ENCODE assay signal across 28 mouse cellular contexts in the genomic region with DNA sequence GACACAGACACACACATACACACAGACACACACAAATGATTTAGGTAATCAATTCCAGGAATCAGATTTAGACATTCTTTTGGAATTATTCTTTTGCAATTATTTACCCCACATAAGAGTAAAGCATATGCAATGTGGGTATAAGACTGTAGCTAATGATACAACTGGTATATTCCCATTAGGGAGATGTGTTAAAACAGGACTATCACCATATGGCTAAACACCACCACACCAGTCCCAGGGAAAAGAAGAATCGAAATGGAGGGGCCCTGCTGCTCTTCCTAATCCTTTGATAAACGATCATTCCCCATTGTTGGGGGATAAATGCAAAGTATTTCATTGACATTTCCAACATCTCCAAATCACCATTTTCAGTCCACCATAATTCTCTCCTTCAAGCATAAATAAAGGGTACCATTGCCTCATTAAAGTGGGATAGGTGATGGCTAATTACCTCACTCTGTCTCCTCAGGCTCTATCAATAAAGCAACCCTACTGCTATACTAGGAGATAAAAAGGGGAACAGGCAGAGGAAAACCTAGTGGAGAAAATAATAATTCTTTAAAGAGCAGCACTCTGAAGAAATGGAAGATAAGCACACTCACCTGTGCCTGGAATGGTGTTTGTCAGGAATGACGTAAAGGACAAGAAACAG.
DNase-seq lines count a peak whose midpoint lies in the region; ATAC-seq and TF ChIP-seq lines count a peak whose summit lies in the region.
"Had no signal": no experiment of that assay in that cellular context is flagged by ENCODE, and none has a peak within 500 bp of the region (broad histone marks: within the 10 kb centered on the region; RNA-seq: fewer than 3 reads in every experiment).

No protein-coding gene starts in this region.

- 48% methylated on average over 3 of the region's 3 CpGs for WGBS in forebrain, embryonic 14.5 days
- WGBS in forebrain, embryonic 15.5 days = 44% methylated on average over 3 of the region's 3 CpGs
- WGBS in midbrain, embryonic 11.5 days = 52% methylated on average over 3 of the region's 3 CpGs
- 43% methylated on average over 3 of the region's 3 CpGs for WGBS in midbrain, postnatal 0 days
- 40% methylated on average over 3 of the region's 3 CpGs for WGBS in midbrain, embryonic 14.5 days
- WGBS in midbrain, embryonic 16.5 days = 38% methylated on average over 3 of the region's 3 CpGs

- TF ChIP-seq CTCF in midbrain, postnatal 0 days (IDR thresholded peaks at IDR 0.05) = no peak

- H3K27ac ChIP-seq in forebrain, embryonic 14.5 days (ENCODE audit: low read depth, low read length) = no peak overlapping the region
- no peak overlapping the region for H3K27ac ChIP-seq in forebrain, embryonic 15.5 days (replicated peaks)
- no peak overlapping the region for H3K27ac ChIP-seq in midbrain, embryonic 11.5 days (ENCODE audit: low read depth, low read length)
- no peak overlapping the region for H3K27ac ChIP-seq in midbrain, postnatal 0 days (ENCODE audit: low read depth, low read length)
- H3K27ac ChIP-seq in midbrain, embryonic 14.5 days (replicated peaks; ENCODE audit: low read depth, low read length) = no peak overlapping the region
- H3K27ac ChIP-seq in midbrain, embryonic 16.5 days (ENCODE audit: low read length) = no peak overlapping the region
- H3K27ac ChIP-seq: embryonic facial prominence, embryonic 12.5 days; embryonic facial prominence, embryonic 15.5 days; heart, embryonic 15.5 days; hindbrain, embryonic 12.5 days; hindbrain, postnatal 0 days had no signal

- H3K4me3 ChIP-seq in forebrain, embryonic 14.5 days (ENCODE audit: low read depth, low read length) = no peak overlapping the region
- H3K4me3 ChIP-seq in forebrain, embryonic 15.5 days = no peak overlapping the region
- H3K4me3 ChIP-seq in midbrain, embryonic 11.5 days (ENCODE audit: low read depth, low read length) = no peak overlapping the region
- no peak overlapping the region for H3K4me3 ChIP-seq in midbrain, postnatal 0 days (ENCODE audit: low read depth, low read length)
- H3K4me3 ChIP-seq in midbrain, embryonic 14.5 days (replicated peaks; ENCODE audit: low read depth, low read length) = no peak overlapping the region
- H3K4me3 ChIP-seq in midbrain, embryonic 16.5 days (ENCODE audit: low read depth, low read length) = no peak overlapping the region
- H3K4me3 ChIP-seq: embryonic facial prominence, embryonic 12.5 days; embryonic facial prominence, embryonic 15.5 days; heart, embryonic 12.5 days; heart, embryonic 15.5 days; hindbrain, embryonic 12.5 days had no signal

- no peak overlapping the region for H3K9ac ChIP-seq in forebrain, embryonic 14.5 days (ENCODE audit: low read length)
- H3K9ac ChIP-seq in forebrain, embryonic 15.5 days (replicated peaks) = no peak overlapping the region
- no peak overlapping the region for H3K9ac ChIP-seq in midbrain, embryonic 11.5 days (ENCODE audit: low read length)
- no peak overlapping the region for H3K9ac ChIP-seq in midbrain, postnatal 0 days (replicated peaks; ENCODE audit: low read length, poor library complexity, severe bottlenecking)
- H3K9ac ChIP-seq in midbrain, embryonic 14.5 days (replicated peaks; ENCODE audit: low read length) = no peak overlapping the region
- no peak overlapping the region for H3K9ac ChIP-seq in midbrain, embryonic 16.5 days (ENCODE audit: low read depth, low read length)
- H3K9ac ChIP-seq: embryonic facial prominence, embryonic 12.5 days; embryonic facial prominence, embryonic 15.5 days; heart, embryonic 12.5 days; heart, embryonic 15.5 days; hindbrain, embryonic 12.5 days had no signal

- no peaks in the 10 kb centered on the region for H3K27me3 ChIP-seq in forebrain, embryonic 14.5 days (replicated peaks; ENCODE audit: control insufficient read depth, insufficient read depth, low read length)
- H3K27me3 ChIP-seq in forebrain, embryonic 15.5 days = no peaks in the 10 kb centered on the region
- H3K27me3 ChIP-seq in midbrain, embryonic 11.5 days (ENCODE audit: control insufficient read depth, insufficient read depth, low read length) = no peaks in the 10 kb centered on the region
- no peaks in the 10 kb centered on the region for H3K27me3 ChIP-seq in midbrain, postnatal 0 days (ENCODE audit: insufficient read depth, low read length)
- H3K27me3 ChIP-seq in midbrain, embryonic 14.5 days (ENCODE audit: control insufficient read depth, insufficient read depth, low read length) = no peaks in the 10 kb centered on the region
- no peaks in the 10 kb centered on the region for H3K27me3 ChIP-seq in midbrain, embryonic 16.5 days (ENCODE audit: control insufficient read depth, insufficient read depth, low read depth, low read length)
- H3K27me3 ChIP-seq: CH12.LX; embryonic facial prominence, embryonic 12.5 days; embryonic facial prominence, embryonic 15.5 days; heart, embryonic 12.5 days; heart, embryonic 15.5 days; hindbrain, embryonic 12.5 days; Patski had no signal

- H3K4me1 ChIP-seq in forebrain, embryonic 14.5 days (ENCODE audit: control insufficient read depth, insufficient read depth, low read length) = no peaks in the 10 kb centered on the region
- H3K4me1 ChIP-seq in forebrain, embryonic 15.5 days = peaks cover 9% of the 10 kb centered on the region
- no peaks in the 10 kb centered on the region for H3K4me1 ChIP-seq in midbrain, embryonic 11.5 days (ENCODE audit: control insufficient read depth, insufficient read depth, low read length)
- H3K4me1 ChIP-seq in midbrain, postnatal 0 days (ENCODE audit: insufficient read depth, low read length) = no peaks in the 10 kb centered on the region
- H3K4me1 ChIP-seq in midbrain, embryonic 14.5 days (ENCODE audit: control insufficient read depth, insufficient read depth, low read length) = peaks cover 9% of the 10 kb centered on the region; the same call in 1 of the 2 replicates
- 0 out of 2 replicates have a peak, but pooled peaks cover 2% of the 10 kb centered on the region for H3K4me1 ChIP-seq in midbrain, embryonic 16.5 days (ENCODE audit: control insufficient read depth, insufficient read depth, low read length)
- H3K4me1 ChIP-seq: embryonic facial prominence, embryonic 12.5 days; embryonic facial prominence, embryonic 15.5 days; heart, embryonic 12.5 days; heart, embryonic 15.5 days; hindbrain, embryonic 12.5 days had no signal

- DNase-seq in forebrain, embryonic 14.5 days (ENCODE audit: low spot score) = peak; percentile 3
- no peak for DNase-seq in midbrain, embryonic 11.5 days (ENCODE audit: low spot score, missing footprints)
- no peak for DNase-seq in midbrain, postnatal 0 days (ENCODE audit: low spot score)
- DNase-seq in midbrain, embryonic 14.5 days = no peak
- no peak for DNase-seq in liver
- DNase-seq: adrenal gland, postnatal 10 days; adrenal gland, postnatal 36 days; B cell, adult 2 months; cerebellum, adult 11 months; cerebellum, adult 2 months; cerebellum, adult 9-11 months; cerebellum, postnatal 25 days; gastrocnemius, postnatal 25 days; heart, adult 18-20 months; heart, postnatal 10 days; heart, postnatal 36 days had no signal

- H3K4me2 ChIP-seq in forebrain, embryonic 14.5 days (ENCODE audit: low read length) = no peak overlapping the region
- no peak overlapping the region for H3K4me2 ChIP-seq in forebrain, embryonic 15.5 days (replicated peaks)
- no peak overlapping the region for H3K4me2 ChIP-seq in midbrain, embryonic 11.5 days
- H3K4me2 ChIP-seq in midbrain, postnatal 0 days (ENCODE audit: low read depth, low read length, poor library complexity, severe bottlenecking) = no peak overlapping the region
- H3K4me2 ChIP-seq in midbrain, embryonic 14.5 days (ENCODE audit: low read length) = no peak overlapping the region
- H3K4me2 ChIP-seq in midbrain, embryonic 16.5 days (ENCODE audit: low read length) = no peak overlapping the region
- H3K4me2 ChIP-seq: embryonic facial prominence, embryonic 12.5 days; embryonic facial prominence, embryonic 15.5 days; heart, embryonic 12.5 days; heart, embryonic 15.5 days; hindbrain, embryonic 12.5 days had no signal

- no peaks in the 10 kb centered on the region for H3K36me3 ChIP-seq in forebrain, embryonic 14.5 days (ENCODE audit: control insufficient read depth, insufficient read depth, low read length)
- no peaks in the 10 kb centered on the region for H3K36me3 ChIP-seq in forebrain, embryonic 15.5 days
- H3K36me3 ChIP-seq in midbrain, embryonic 11.5 days (ENCODE audit: control insufficient read depth, insufficient read depth, low read length) = no peaks in the 10 kb centered on the region
- H3K36me3 ChIP-seq in midbrain, postnatal 0 days (ENCODE audit: insufficient read depth, low read length) = no peaks in the 10 kb centered on the region
- no peaks in the 10 kb centered on the region for H3K36me3 ChIP-seq in midbrain, embryonic 14.5 days (ENCODE audit: control insufficient read depth, insufficient read depth, low read length)
- H3K36me3 ChIP-seq in midbrain, embryonic 16.5 days (ENCODE audit: control insufficient read depth, insufficient read depth, low read length) = no peaks in the 10 kb centered on the region
- H3K36me3 ChIP-seq: embryonic facial prominence, embryonic 12.5 days; embryonic facial prominence, embryonic 15.5 days; G1E; heart, embryonic 12.5 days; heart, embryonic 15.5 days; hindbrain, embryonic 12.5 days had no signal

- H3K9me3 ChIP-seq in forebrain, embryonic 14.5 days (replicated peaks; ENCODE audit: control insufficient read depth, low read length) = no peaks in the 10 kb centered on the region
- no peaks in the 10 kb centered on the region for H3K9me3 ChIP-seq in forebrain, embryonic 15.5 days
- no peaks in the 10 kb centered on the region for H3K9me3 ChIP-seq in midbrain, embryonic 11.5 days (ENCODE audit: control insufficient read depth, low read length)
- H3K9me3 ChIP-seq in midbrain, postnatal 0 days (ENCODE audit: low read length) = no peaks in the 10 kb centered on the region
- H3K9me3 ChIP-seq in midbrain, embryonic 14.5 days (ENCODE audit: control insufficient read depth, low read length) = no peaks in the 10 kb centered on the region
- H3K9me3 ChIP-seq in midbrain, embryonic 16.5 days (replicated peaks; ENCODE audit: control insufficient read depth, low read length, poor library complexity, severe bottlenecking) = no peaks in the 10 kb centered on the region
- H3K9me3 ChIP-seq: embryonic facial prominence, embryonic 12.5 days; embryonic facial prominence, embryonic 15.5 days; G1E; heart, embryonic 12.5 days; heart, embryonic 15.5 days; hindbrain, embryonic 12.5 days had no signal

- ATAC-seq in forebrain, embryonic 14.5 days = no peak
- no peak for ATAC-seq in forebrain, embryonic 15.5 days (replicated peaks)
- ATAC-seq in midbrain, embryonic 11.5 days (ENCODE audit: low FRiP score) = peak; percentile 69
- no peak for ATAC-seq in midbrain, postnatal 0 days (ENCODE audit: low FRiP score)
- peak; percentile 41; the same call in 1 of the 2 replicates for ATAC-seq in midbrain, embryonic 14.5 days (ENCODE audit: low FRiP score, low TSS enrichment)
- no peak for ATAC-seq in midbrain, embryonic 16.5 days
- ATAC-seq: hindbrain, postnatal 0 days; inflammation-experienced regulatory T-cells, adult 6 months; Patski had no signal

Comparison
In these comparisons a context has a peak if more than half of its experiments do, and no peak if none do; other contexts are left out.
1. ATAC-seq: peak in midbrain, embryonic 11.5 days (single experiment) and midbrain, embryonic 14.5 days (single experiment); none in forebrain, embryonic 14.5 days (single experiment), forebrain, embryonic 15.5 days (single experiment), midbrain, postnatal 0 days (single experiment) and midbrain, embryonic 16.5 days (single experiment).